Comparison of ENCODE assay signal across 8 mouse cellular contexts in genomic region chr8:46934898-46935297, GRCm38 (mm10). TPM values are rescaled to one million over a fixed set of nuclear protein-coding genes. Genes with fewer than 3 reads are reported as not detected.
DNase-seq lines count a peak whose midpoint lies in the region; ATAC-seq lines count a peak whose summit lies in the region.

No protein-coding gene starts in this region.

- WGBS in forebrain, embryonic 15.5 days, result 24% methylated on average over 9 of the region's 9 CpGs
- 25% methylated on average over 9 of the region's 9 CpGs for WGBS in hindbrain, embryonic 16.5 days

- DNase-seq in urinary bladder, postnatal 25 days (ENCODE audit: low spot score), result peak; percentile 46
- no peak for DNase-seq in urinary bladder, postnatal 10 days (ENCODE audit: low spot score)
- peak; percentile 25 for DNase-seq in cerebellum, adult 11-12 months
- DNase-seq in left cerebral cortex, adult 11 months (ENCODE audit: low spot score), result peak; percentile 46
- DNase-seq in spleen, postnatal 36 days (ENCODE audit: low spot score in 2 of 2), result peak; percentile 50 to 60

- no peaks in the 10 kb centered on the region for H3K9me3 ChIP-seq in forebrain, embryonic 15.5 days
- H3K9me3 ChIP-seq in hindbrain, embryonic 16.5 days (ENCODE audit: control insufficient read depth, low read length), result no peaks in the 10 kb centered on the region

- H3K36me3 ChIP-seq in forebrain, embryonic 15.5 days, result no peaks in the 10 kb centered on the region
- H3K36me3 ChIP-seq in hindbrain, embryonic 16.5 days (ENCODE audit: control insufficient read depth, insufficient read depth, low read length), result no peaks in the 10 kb centered on the region

- no peaks in the 10 kb centered on the region for H3K27me3 ChIP-seq in forebrain, embryonic 15.5 days
- no peaks in the 10 kb centered on the region for H3K27me3 ChIP-seq in hindbrain, embryonic 16.5 days (replicated peaks; ENCODE audit: control insufficient read depth, insufficient read depth, low read length)

- ATAC-seq in forebrain, embryonic 15.5 days (replicated peaks), result peak; percentile 69
- 0 out of 2 replicates have a peak, but pooled peaks have one; percentile 27 for ATAC-seq in hindbrain, embryonic 16.5 days
- peak; percentile 92 for ATAC-seq in megakaryocyte progenitor cell, adult 5-6 weeks (replicated peaks; ENCODE audit: poor library complexity)

- no peak overlapping the region for H3K9ac ChIP-seq in forebrain, embryonic 15.5 days (replicated peaks)
- no peak overlapping the region for H3K9ac ChIP-seq in hindbrain, embryonic 16.5 days (ENCODE audit: low read depth, low read length)

- no peak overlapping the region for H3K4me3 ChIP-seq in forebrain, embryonic 15.5 days
- no peak overlapping the region for H3K4me3 ChIP-seq in hindbrain, embryonic 16.5 days (ENCODE audit: low read length)

- no peaks in the 10 kb centered on the region for H3K4me1 ChIP-seq in forebrain, embryonic 15.5 days
- no peaks in the 10 kb centered on the region; the same call in 1 of the 2 replicates for H3K4me1 ChIP-seq in hindbrain, embryonic 16.5 days (ENCODE audit: control insufficient read depth, insufficient read depth, low read depth, low read length)

- H3K4me2 ChIP-seq in forebrain, embryonic 15.5 days (replicated peaks), result no peak overlapping the region
- H3K4me2 ChIP-seq in hindbrain, embryonic 16.5 days (ENCODE audit: low read length), result no peak overlapping the region

- no peak overlapping the region for H3K27ac ChIP-seq in forebrain, embryonic 15.5 days (replicated peaks)
- H3K27ac ChIP-seq in hindbrain, embryonic 16.5 days (ENCODE audit: low read depth, low read length), result no peak overlapping the region

RNA-seq across cellular contexts. Expression of gene Enpp6, which starts 51.8 kb away (rescaled TPM):
- polyA plus RNA-seq in forebrain, embryonic 15.5 days (2015; fragmentation: Nextera tagmentation; extraction: Ambion mirVana), result 0.14 and 0.31 TPM in 2 replicates
- 1.2 and 1.6 TPM in 2 replicates for polyA plus RNA-seq in hindbrain, embryonic 16.5 days (2015; fragmentation: Nextera tagmentation; extraction: Ambion mirVana)
- total RNA-seq in megakaryocyte progenitor cell, adult 5-6 weeks (2015), result not detected in 2 replicates
- not detected in 2 replicates for total RNA-seq in megakaryocyte progenitor cell, adult 5-6 weeks (2017)

Comparison
In these comparisons a context has a peak if more than half of its experiments do, and no peak if none do; other contexts are left out.
1. ATAC-seq: peak in every context shown above with its lines; median percentile 92 in megakaryocyte progenitor cell, adult 5-6 weeks; 69 in forebrain, embryonic 15.5 days; 27 in hindbrain, embryonic 16.5 days.